Mouse (Mus musculus) liver, adult 2 months (tissue): ENCODE results near the gene Prkd3.

Source experiments
- CTCF ChIP-seq: fragments of 200-500 bp; IDR thresholded peaks from 2 replicates; pipeline ENCODE4 v1.5.1; 2011; ENCODE audit warnings: low read depth, low read length, control low read depth
- POLR2A ChIP-seq: fragments of 200-500 bp; IDR thresholded peaks from 2 replicates; pipeline ENCODE4 v1.6.1; 2011; ENCODE audit warnings: low read length, control low read depth; ENCODE audit not compliant: insufficient read depth; ENCODE audit errors: extremely low read depth

DNA sequence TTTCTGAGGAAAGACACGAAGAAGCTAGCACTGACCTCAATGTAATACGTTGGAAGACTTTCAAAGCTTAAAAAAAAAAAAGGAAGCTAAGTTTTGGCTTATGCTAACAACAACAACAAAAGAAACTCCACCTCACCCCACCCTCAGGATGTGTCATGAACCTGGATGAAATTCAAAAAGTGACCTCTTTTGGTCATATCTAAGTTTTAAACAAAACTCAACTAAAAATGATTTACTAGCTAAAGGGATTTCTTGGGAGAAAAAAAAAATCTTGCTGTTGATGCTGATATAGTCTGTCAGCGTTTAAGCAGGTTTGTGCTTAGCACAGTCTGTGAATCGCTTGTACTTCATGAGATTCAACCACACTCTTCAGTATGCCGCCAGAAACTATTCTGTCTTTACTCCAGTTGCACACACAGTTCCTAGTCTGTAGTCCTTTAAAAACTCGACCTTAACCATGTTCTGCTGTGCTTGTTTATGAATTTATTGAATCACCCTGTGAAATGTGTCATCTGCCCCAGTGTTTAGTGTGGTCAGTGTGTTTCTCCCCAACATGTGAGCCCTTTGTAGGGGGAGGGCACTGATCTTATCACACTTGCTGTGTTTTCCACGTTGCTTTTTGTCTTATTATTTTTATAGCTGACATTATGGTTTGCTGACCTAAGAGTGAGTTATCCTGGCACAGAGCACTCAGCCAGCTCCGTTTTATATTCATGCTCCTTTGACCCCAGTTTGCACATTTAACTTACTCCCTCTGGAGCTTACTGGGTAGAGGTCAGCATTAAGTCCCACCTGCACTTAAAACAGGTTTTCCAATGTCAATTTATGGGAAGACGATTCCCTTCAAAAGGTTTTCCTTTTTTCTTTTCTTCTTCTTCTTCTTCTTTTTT, 25.4 kb downstream of the Prkd3 start:
- no peak for TF ChIP-seq CTCF
- no peak for TF ChIP-seq POLR2A
